Mouse (Mus musculus) NIH3T3 (cell line): ENCODE measurements at regions not wholly inside any gene's neighbourhood (a gene's known extent, or its start where the extent isn't known, plus 50 kb on each side); places are given as distances from the start of the nearest gene placed in this dataset.

Source experiments
- DNase-seq: peaks from one replicate; pipeline ENCODE4 v3.0.0-alpha.2; 2012; ENCODE audit warnings: low read depth

- DNase-seq: no peak
Measured at GRCm38 (mm10) chr17:22795213-22795612, 71.7 kb downstream of the Zfp945 start.

DNA sequence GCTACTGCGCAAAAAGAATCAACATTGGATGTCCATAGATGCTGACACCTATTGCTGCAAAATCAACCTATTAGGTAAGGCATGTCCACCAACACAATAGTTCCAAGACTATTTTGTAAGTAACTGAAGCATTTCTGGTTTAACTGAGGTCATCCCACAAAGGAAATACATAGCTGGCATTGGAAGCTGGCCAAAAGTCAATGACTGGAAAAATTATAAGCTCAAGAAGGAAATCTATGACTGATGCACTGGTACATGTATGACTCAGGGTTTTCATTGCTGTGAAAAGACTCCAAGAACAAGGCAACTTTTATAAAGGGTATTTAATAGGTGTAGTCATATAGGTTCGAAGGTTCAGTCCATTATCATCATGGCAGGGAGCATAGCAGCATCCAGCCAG is 82.5 kb downstream of the Zfp945 start:
- DNase-seq: peak; percentile 31

GRCm38 (mm10) chr17:22745736-22746135 is 121.2 kb downstream of the Zfp945 start:
- DNase-seq: no peak

DNA sequence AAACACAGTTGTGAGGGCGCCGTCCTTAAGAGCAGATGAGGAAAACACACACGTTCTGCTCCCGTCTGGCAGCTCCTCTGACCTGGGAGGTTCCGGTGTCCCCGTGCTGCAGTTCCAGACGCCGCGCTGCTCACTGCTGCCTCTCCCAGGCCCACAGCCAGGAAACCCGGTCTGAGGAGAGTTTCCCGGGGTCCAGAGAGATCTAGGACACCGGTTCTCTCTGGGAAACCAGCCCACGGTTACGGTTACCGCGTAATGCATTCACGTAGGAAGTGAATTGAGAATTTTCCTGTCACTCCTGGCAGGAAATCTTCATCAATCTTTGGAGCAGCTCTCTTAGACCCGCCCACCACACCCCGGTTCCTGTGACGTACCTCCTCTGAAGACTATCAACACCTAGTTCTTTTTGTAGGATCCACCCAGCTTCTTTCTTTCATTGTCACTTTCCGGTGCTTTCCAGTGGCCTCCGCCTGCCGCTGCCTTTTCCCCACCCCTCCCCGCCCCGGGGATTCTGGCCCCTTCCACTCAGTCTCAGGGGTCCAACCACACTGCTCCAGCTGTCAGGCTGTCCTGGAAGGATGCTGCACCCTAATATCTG is 127.3 kb downstream of the Zfp945 start:
- peak; percentile 90 for DNase-seq

DNA sequence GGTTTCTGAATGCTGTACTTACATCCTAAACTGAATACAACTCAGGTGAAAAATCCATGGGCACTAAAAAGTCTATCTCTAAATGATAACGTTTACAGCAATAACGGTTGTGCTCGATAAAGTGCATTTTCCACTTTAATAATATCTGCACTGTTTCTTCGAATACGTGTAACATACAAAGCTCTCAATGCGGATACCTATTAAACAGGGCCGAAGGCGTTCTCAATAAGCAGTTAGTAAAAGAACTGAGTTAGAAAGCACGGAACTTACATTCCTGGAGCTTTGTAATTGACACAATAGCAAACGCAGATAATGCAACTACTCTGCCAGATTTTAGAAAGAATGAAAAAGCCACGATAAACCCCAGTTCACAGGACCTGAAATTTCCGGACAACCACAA is 127.8 kb downstream of the Zfp945 start:
- DNase-seq: no peak

DNA sequence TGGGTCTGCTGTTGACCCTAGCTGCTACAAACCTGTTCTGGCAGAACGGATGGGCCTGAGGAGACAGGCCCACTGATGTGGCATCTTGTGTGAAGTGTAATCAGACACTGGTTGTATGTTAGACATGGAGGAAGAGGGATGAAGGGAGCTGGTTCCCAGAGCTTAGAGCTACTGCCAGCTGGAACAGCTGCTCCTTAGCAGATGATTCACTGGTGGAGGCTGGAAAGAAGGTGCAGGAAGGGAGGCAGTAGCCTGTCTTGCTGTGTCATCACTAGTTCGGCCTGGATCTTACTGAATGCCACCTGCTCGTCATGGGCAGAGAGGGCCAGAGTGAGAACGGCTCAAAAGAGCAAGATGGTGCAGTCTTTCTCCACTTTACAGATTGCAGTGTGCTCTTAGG is 130.6 kb downstream of the Zfp945 start:
- no peak for DNase-seq
